Mouse (Mus musculus) spleen, adult 2 months (tissue): Measurements from ENCODE around the gene Trmt112.

Experiments
- CTCF ChIP-seq: fragments of 200-500 bp; IDR thresholded peaks from 2 replicates; pipeline ENCODE4 v1.5.1; 2011; ENCODE audit warnings: mild to moderate bottlenecking, inconsistent platforms; ENCODE audit not compliant: insufficient read depth, insufficient read length, insufficient replicate concordance; ENCODE audit errors: extremely low read depth
- POLR2A ChIP-seq: fragments of 200-500 bp; IDR thresholded peaks from 2 replicates; pipeline ENCODE4 v1.6.1; 2011; ENCODE audit warnings: low read depth, low read length, inconsistent platforms

GRCm38 (mm10) chr19:6909021-6909420, 477 bp upstream of the Trmt112 start:
- TF ChIP-seq CTCF (no peak), POLR2A (no peak)
